Mouse (Mus musculus) thymus, postnatal 36 days (tissue): Measurements from ENCODE around the gene Tcaim.
"Not testable (repeated sequence)": the region's sequence is repeated elsewhere in the genome, so short reads cannot be mapped to it uniquely, and the experiment has no call there.

Experiments
- DNase-seq, 2 experiments: peaks; one replicate each; pipeline ENCODE4 v3.0.0; 2022; ENCODE audit warnings: mixed read lengths in 2 of 2

Gene Tcaim

GRCm38 (mm10) chr9:122805053-122805844 lies at the start of gene Tcaim:
TSS of gene Tcaim (plus strand) at chr9:122805539.
- DNase-seq: peak; percentile 93 to 94

GRCm38 (mm10) chr9:122757614-122758013 lies 47.7 kb upstream of the Tcaim start:
- no peak for DNase-seq

- DNase-seq: no peak
Observed at GRCm38 (mm10) chr9:122760111-122760510, 45.2 kb upstream of the Tcaim start.

GRCm38 (mm10) chr9:122785231-122785630 lies 20.1 kb upstream of the Tcaim start:
- DNase-seq: no peak

- DNase-seq: no peak
Observed at GRCm38 (mm10) chr9:122786534-122786933, 18.8 kb upstream of the Tcaim start.

- no peak for DNase-seq
Observed at GRCm38 (mm10) chr9:122805845-122806341, 554 bp downstream of the Tcaim start.

GRCm38 (mm10) chr9:122807186-122807585 lies 1.8 kb downstream of the Tcaim start:
- DNase-seq: no peak

- no peak for DNase-seq
Observed at GRCm38 (mm10) chr9:122810212-122810611, 4.9 kb downstream of the Tcaim start.

- DNase-seq: no peak
Observed at GRCm38 (mm10) chr9:122812386-122812785, 7.0 kb downstream of the Tcaim start.

GRCm38 (mm10) chr9:122814775-122815174 lies 9.4 kb downstream of the Tcaim start:
- DNase-seq: no peak

- DNase-seq: no peak
Observed at GRCm38 (mm10) chr9:122815239-122815851, 10.0 kb downstream of the Tcaim start.

GRCm38 (mm10) chr9:122823374-122824017 lies 18.2 kb downstream of the Tcaim start:
- no peak for DNase-seq

GRCm38 (mm10) chr9:122826743-122827142 lies 21.4 kb downstream of the Tcaim start:
- no peak for DNase-seq

GRCm38 (mm10) chr9:122829826-122830380 lies 24.6 kb downstream of the Tcaim start:
- no peak for DNase-seq

- no peak for DNase-seq
Observed at GRCm38 (mm10) chr9:122836126-122836525, 30.8 kb downstream of the Tcaim start.

GRCm38 (mm10) chr9:122836790-122837189 lies 31.5 kb downstream of the Tcaim start:
- no peak for DNase-seq

- DNase-seq: no peak
Observed at GRCm38 (mm10) chr9:122837216-122837615, 31.9 kb downstream of the Tcaim start.

GRCm38 (mm10) chr9:122837680-122838079 lies 32.3 kb downstream of the Tcaim start:
- peak; percentile 14 to 33 for DNase-seq

GRCm38 (mm10) chr9:122843760-122844159 lies 38.4 kb downstream of the Tcaim start, which contains the start of gene Gm35549:
TSS of gene Gm35549 (minus strand) at chr9:122844035.
- DNase-seq: no peak

GRCm38 (mm10) chr9:122845621-122846020 lies 40.3 kb downstream of the Tcaim start:
- no peak for DNase-seq

GRCm38 (mm10) chr9:122846156-122846555 lies 40.8 kb downstream of the Tcaim start:
- no peak for DNase-seq

GRCm38 (mm10) chr9:122847811-122848311 lies 42.5 kb downstream of the Tcaim start:
- DNase-seq: not testable (repeated sequence)

- DNase-seq: no peak
Observed at GRCm38 (mm10) chr9:122854526-122854925, 49.2 kb downstream of the Tcaim start.
